Mouse (Mus musculus): Measurements from ENCODE around the gene Hnrnpl.

The Hnrnpl gene

DNA sequence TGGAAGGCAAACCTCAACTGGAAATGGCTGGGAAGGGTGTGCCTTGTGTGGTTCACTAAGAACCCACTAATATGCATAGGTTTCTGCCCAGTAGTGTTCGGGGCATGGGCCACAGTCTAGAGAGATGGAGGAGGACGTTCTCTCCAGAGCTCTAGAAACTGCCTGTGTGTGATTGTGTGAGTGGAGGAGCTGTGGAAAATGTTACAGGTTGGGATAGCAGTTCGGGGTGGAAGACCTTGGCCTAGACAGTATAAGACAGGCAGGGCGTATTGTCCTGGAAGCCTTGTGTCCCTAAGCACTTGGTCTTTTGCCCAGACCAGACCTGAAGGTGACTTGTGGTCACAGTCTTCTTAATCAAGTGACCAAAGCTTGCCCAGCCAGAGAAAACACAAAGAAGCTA, 4.1 kb downstream of the Hnrnpl start:
- DNase-seq (ENCODE audit: low read depth, low spot score): no peak

DNA sequence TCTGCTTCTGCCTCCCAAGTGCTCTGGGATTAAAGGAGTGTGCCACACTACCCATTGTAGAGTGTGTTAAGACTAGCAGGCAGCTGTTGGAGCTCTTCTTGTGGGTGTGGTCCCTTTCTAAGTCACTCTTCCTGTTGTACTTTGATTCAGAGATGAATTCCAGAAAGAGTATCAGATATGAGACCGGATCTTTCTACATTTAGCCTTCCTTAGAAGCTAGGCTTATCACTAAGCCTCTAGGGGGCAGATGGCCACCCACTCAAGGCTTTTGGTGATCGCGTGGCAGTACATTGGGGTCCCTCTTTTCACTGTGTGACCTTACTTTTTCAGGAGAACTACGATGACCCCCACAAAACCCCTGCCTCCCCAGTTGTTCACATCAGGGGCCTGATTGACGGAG, 4.6 kb downstream of the Hnrnpl start:
- DNase-seq (ENCODE audit: low read depth, low spot score): no peak

DNA sequence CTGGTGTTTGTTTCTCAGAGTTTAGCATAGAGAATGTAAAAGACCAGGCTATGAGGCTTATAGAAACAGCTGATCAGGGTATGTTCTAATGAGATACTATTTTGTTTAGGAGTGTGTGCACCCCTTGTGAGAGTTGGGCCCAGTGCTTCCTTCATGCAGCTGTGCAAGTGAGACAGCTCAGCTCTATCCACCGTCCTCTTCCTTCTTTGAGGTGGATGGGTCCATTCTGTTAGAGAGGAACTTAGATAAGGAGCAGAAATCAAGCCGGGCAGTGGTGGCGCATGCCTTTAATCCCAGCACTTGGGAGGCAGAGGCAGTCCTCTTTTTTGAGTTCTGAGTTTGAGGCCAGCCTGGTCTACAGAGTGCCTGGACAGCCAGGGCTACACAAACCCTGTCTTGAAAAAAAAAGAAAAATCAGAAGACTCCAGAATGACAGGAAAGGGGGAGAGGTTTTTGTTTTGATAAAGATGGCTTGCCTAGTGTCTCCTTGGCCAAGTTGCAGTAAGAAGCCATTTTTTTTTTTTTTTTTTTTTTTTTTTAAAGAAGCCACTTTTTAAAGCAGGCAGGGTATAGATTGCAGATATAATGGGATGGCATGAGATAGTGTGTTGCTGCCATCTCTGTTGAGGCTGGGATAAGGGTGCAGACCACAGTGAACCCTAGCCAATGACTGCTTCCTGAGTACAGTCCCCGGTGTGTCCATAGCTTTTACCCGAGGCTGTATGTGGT, 6.1 kb downstream of the Hnrnpl start:
- no peak for DNase-seq (ENCODE audit: low read depth, low spot score)

GRCm38 (mm10) chr7:28815230-28815629, 6.9 kb downstream of the Hnrnpl start:
- no peak for DNase-seq (ENCODE audit: low read depth, low spot score)

- DNase-seq (ENCODE audit: low read depth, low spot score): peak; percentile 57
Measured at GRCm38 (mm10) chr7:28816201-28816600, 7.9 kb downstream of the Hnrnpl start.

GRCm38 (mm10) chr7:28816920-28817319, 8.6 kb downstream of the Hnrnpl start:
- no peak for DNase-seq (ENCODE audit: low read depth, low spot score)

GRCm38 (mm10) chr7:28817524-28817923, 9.2 kb downstream of the Hnrnpl start:
- DNase-seq (ENCODE audit: low read depth, low spot score): peak; percentile 15

- DNase-seq (ENCODE audit: low read depth, low spot score): peak; percentile 27
Measured at GRCm38 (mm10) chr7:28817957-28818356, 9.6 kb downstream of the Hnrnpl start.

- DNase-seq (ENCODE audit: low read depth, low spot score): no peak
Measured at GRCm38 (mm10) chr7:28818436-28818835, 10.1 kb downstream of the Hnrnpl start.

GRCm38 (mm10) chr7:28818861-28819452, 10.6 kb downstream of the Hnrnpl start:
- no peak for DNase-seq (ENCODE audit: low read depth, low spot score)

DNA sequence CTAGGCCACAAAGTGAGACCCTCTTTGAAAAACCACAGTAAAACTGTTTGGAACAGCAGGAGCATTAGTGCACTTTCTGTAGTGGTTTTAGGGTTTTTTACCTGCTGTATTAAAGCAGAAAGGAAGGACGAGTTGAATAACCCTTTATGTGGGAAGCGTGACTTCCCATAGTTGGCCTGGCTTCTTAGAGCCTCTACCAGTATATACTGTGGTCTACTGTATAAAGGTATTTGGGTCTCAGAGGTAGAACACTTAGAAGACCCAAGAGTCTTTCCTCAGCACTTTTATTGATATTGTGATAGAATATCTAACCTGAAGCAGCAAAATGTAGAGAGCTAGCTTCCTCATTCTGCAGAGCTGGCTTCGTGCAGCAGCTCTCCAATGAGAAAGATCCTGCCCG, 11.2 kb downstream of the Hnrnpl start:
- no peak for DNase-seq (ENCODE audit: low read depth, low spot score)

DNA sequence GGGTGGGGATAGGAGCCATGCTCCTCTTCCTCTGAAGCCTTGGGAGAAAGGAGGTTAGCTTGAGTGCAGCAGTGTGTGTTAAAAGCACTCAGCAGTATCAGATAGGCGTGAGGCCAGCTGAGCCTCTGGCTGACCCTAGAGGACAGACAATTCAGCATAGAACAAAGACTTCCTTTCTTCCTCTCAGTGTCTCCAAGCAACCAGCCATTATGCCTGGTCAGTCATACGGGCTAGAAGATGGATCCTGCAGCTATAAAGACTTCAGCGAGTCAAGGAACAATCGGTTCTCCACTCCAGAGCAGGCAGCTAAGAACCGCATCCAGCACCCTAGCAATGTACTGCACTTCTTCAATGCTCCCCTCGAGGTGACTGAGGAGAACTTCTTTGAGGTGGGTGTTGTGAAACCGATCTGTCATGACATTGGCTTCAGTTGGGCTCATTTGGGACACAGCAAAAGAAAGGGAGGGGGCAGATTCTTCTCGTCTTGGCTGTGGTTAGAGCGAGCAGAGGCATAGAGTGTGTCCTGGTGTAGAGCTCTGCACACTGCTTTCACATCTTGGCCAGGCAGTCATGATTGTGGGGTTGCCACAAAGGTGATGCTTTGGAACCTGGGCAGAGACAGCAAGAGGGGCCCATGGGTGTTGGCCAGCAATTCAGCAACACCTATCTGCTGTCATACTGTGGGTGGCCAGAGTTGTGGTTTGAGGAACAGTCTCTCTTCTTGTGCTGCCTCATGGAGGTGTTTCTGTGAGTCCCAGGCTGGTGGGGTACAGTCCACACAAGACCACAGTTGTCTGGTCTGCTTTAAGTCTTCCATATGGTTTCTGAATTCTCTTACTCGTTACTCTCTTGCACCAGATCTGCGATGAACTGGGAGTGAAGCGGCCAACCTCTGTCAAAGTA, 12.3 kb downstream of the Hnrnpl start:
- DNase-seq (ENCODE audit: low read depth, low spot score): peak; percentile 26

- DNase-seq (ENCODE audit: low read depth, low spot score): peak; percentile 30
Measured at GRCm38 (mm10) chr7:28821261-28821831, 13.0 kb downstream of the Hnrnpl start.

GRCm38 (mm10) chr7:28822556-28822955, 14.2 kb downstream of the Hnrnpl start:
- peak; percentile 40 for DNase-seq (ENCODE audit: low read depth, low spot score)

GRCm38 (mm10) chr7:28822993-28823903, 14.9 kb downstream of the Hnrnpl start:
- peak; percentile 69 for DNase-seq (ENCODE audit: low read depth, low spot score)

- peak; percentile 10 for DNase-seq (ENCODE audit: low read depth, low spot score)
Measured at GRCm38 (mm10) chr7:28823932-28824331, 15.6 kb downstream of the Hnrnpl start.

- peak; percentile 96 for DNase-seq (ENCODE audit: low read depth, low spot score)
Measured at GRCm38 (mm10) chr7:28824941-28825685, 16.8 kb downstream of the Hnrnpl start, which contains the start of gene Ech1. Gene Ech1 (plus strand): TSS chr7:28825217.

DNA sequence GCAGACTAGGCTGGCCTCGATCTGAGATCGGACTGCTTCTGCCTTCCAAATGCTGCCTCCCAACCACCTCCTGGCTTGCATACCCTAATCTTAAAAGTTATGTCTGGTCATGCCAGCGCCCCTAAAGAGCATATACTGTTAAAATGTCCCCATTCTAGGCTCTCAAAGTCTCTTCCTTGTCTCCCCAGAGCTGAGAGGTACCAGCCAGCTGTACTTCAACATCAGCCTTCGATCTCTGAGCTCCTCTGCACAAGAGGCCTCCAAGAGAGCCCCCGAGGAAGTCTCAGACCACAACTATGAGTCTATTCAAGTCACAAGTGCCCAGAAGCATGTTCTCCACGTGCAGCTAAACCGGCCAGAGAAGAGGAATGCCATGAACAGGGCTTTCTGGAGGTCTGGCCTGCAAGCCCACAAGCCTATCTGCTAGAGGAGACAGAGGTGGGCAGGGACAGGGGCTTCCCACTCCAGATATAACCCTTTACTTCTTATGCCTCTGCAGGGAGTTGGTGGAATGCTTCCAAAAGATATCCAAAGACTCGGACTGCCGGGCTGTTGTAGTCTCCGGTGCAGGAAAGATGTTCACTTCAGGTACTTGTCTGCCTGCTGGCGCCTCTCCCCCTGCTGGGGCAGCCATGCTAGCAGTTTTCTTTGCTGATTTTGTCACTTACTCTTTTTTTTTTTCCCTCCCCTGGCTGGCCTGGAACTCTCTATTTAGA, 17.5 kb downstream of the Hnrnpl start:
- peak; percentile 64 for DNase-seq (ENCODE audit: low read depth, low spot score)

- DNase-seq (ENCODE audit: low read depth, low spot score): no peak
Measured at GRCm38 (mm10) chr7:28826402-28826772, 18.0 kb downstream of the Hnrnpl start.

DNA sequence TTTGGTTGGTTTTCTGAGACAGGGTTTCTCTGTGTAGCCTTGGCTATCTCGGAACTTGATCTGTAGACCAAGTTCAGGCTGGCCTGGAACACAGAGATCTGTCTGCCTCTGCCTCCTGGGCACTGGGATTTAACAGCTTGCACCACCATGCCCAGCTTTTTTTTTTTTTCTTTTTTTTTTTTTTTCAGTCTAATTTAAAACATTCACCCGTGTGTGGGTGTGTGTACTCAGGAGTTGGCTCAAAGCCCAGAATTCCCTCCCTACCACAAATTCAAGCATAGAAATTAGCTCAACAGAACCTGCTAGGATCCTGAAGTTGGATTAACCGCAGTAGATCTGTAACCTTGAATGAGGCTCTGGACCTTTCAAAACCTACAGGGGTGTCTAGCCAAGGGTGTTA, 19.0 kb downstream of the Hnrnpl start:
- peak; percentile 46 for DNase-seq (ENCODE audit: low read depth, low spot score)
